Mouse (Mus musculus): ENCODE results near the gene Abca8a.
"Not testable (repeated sequence)": the region's sequence is repeated elsewhere in the genome, so short reads cannot be mapped to it uniquely, and the experiment has no call there.

Gene Abca8a

DNA sequence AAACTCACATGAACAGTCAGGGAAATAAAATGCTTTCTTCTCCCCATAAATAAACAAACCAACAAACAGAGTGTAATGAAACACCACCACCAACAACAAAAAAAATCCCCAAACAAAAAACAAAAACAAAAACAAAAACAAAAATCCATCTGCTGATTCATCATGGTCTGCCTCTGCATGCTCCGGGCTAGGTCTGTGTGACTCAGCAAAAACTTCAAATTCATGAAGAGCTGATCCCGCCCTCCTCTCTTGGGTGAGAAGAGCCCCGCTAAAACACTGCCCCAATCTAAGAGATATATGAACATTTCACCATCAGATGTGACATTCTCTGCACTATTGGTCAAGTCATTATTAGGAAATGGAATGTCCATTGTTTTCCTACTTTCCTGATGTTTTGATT lies 104.5 kb downstream of the Abca8a start:
- in situ Hi-C loops (cut with MboI; ENCODE audit: low pct_unique_long_range_greater_than_20kb in 1 of 2, low sequenced_read_pairs in 2 of 2, unreplicated experiment in 1 of 2) = no loop called here

DNA sequence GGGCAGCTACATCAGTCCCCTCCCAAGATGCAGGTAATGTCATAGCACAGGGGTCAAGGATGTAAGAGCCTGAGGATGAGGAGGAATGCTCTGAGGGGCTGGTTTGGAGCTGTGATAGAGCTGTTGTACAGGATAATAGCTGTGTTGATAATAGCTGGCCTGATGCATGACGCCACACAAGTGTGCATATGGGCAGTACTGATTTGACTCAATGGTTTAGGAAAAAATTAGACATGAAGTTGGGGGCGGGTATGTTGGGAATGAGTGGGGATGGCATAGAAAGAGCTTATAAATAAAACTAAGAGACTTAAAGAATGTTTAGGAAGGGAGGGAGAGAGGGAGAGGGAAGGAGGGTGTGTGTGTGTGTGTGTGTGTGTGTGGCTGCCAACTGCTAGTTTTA lies 105.5 kb downstream of the Abca8a start:
- in situ Hi-C loops (cut with MboI; ENCODE audit: low pct_unique_long_range_greater_than_20kb in 1 of 2, low sequenced_read_pairs in 2 of 2, unreplicated experiment in 1 of 2) = no loop called here

DNA sequence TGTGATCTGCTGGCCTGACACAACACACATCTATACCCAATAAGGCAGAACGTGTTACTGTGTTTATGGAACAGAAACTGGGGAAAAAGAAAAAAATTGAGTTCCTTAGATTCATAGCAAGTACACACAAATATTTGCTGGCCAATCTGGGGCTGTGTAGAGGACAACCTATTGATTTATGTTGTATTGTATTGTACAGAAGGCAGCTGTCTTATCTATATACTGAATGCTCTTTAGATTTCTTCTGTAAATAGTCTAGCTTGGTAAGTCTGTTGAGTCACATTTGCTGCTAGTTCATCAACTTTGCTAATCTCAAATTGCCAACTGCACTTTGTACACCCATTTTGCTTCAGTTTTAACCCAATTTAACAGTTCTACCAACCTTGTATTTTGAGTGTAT lies 107.6 kb downstream of the Abca8a start:
- in situ Hi-C loops (cut with MboI; ENCODE audit: low pct_unique_long_range_greater_than_20kb in 1 of 2, low sequenced_read_pairs in 2 of 2, unreplicated experiment in 1 of 2) = no loop called here

DNA sequence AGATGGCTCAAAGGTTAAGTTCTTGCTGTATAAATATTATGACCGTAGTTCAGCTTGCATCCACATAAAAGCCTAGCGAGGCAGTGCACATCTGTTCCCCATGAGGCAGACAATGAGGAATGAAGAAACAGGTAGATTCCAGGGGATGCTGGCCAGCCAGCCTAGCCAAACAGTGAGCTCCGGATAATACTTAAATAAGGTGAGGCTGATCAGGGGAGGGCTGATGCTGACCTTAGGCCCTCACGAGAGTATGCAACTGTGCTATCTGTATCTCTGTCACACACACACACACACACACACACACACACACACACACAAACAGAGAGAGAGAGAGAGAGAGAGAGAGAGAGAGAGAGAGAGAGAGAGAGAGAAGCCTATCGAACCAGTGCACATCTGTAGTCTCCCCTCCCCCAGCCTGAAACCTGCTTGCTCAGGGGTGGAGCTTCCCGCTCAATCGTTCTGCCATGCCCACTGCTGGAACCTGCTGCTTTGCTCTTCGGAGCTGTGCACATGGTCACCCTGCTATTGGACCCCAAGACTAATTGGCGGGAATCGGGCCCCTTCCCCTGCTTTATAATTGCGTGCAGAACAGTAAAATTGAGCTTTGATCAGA lies 108.2 kb downstream of the Abca8a start:
- in situ Hi-C loops (cut with MboI; ENCODE audit: low pct_unique_long_range_greater_than_20kb in 1 of 2, low sequenced_read_pairs in 2 of 2, unreplicated experiment in 1 of 2) = not testable (repeated sequence)

DNA sequence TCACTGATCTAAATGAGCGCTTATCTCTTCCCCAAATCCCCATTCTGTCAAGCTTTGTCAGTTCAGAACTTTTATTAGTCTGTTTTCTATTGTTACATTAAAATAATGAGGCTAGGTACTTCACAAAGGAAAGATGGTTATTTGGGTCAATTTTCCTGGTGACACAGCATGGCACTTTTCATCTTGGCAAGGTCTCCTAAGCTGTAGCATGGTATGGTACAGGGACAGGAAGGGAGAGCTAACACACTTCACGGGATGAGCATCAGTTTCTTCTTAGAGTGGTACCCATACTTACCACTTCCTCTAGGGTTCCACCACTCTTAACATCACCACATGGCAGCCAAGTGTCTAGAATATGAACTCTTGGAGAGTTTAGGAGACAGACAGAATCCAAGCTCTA lies 113.9 kb downstream of the Abca8a start:
- in situ Hi-C loops (cut with MboI; ENCODE audit: low pct_unique_long_range_greater_than_20kb in 1 of 2, low sequenced_read_pairs in 2 of 2, unreplicated experiment in 1 of 2) = no loop called here

Measured in mouse embryonic stem cell (cell line).